Comparison of ENCODE assay signal across 12 mouse cellular contexts in genomic region chr11:29040817-29041216, GRCm38 (mm10).
DNase-seq lines count a peak whose midpoint lies in the region; TF ChIP-seq lines count a peak whose summit lies in the region.
"Had no signal": no experiment of that assay in that cellular context is flagged by ENCODE, and none has a peak within 500 bp of the region (broad histone marks: within the 10 kb centered on the region; RNA-seq: fewer than 3 reads in every experiment).

No protein-coding gene starts in this region.

- peak; percentile 62 for TF ChIP-seq CTCF in heart, adult 2 months (IDR thresholded peaks at IDR 0.05)
- peak; percentile 40; the same call in 1 of the 2 replicates for TF ChIP-seq CTCF in liver, adult 2 months (IDR thresholded peaks at IDR 0.05; ENCODE audit: low read depth, low read length)
- peak in 1 of 2 experiments; percentile 67; a peak in 3 of 4 replicates for TF ChIP-seq CTCF in CH12.LX (conservative IDR thresholded peaks at IDR 0.05 in 1 of 2, IDR thresholded peaks at IDR 0.05 in 1 of 2; ENCODE audit: low read depth in 2 of 2, low read length in 2 of 2)

- no peak for DNase-seq in heart, adult 2 months
- no peak for DNase-seq in heart, postnatal 14 days
- peak; percentile 11 for DNase-seq in liver, adult 2 months (ENCODE audit: extremely low read depth, low read depth, low spot score)
- DNase-seq in liver (no peak), CH12.LX (ENCODE audit: extremely low read depth) (no peak)
- DNase-seq in embryo, embryonic 11 days: peak; percentile 16
- DNase-seq in layer of hippocampus, adult 9-10 months (ENCODE audit: low spot score): no peak
- DNase-seq in gastrocnemius, postnatal 25 days: no peak
- DNase-seq: cerebellum, postnatal 36 days; gastrocnemius, postnatal 36 days; layer of hippocampus, adult 9-11 months; left cerebral cortex, postnatal 4 days had no signal

- H3K4me1 ChIP-seq in heart, adult 2 months (ENCODE audit: control insufficient read depth, insufficient read depth, low read length): no peaks in the 10 kb centered on the region
- no peaks in the 10 kb centered on the region for H3K4me1 ChIP-seq in liver, adult 2 months (ENCODE audit: control insufficient read depth, insufficient read depth, low read length)
- H3K4me1 ChIP-seq in CH12.LX (ENCODE audit: control insufficient read depth in 1 of 2, insufficient read depth in 2 of 2): no peaks in the 10 kb centered on the region

- no peak overlapping the region for H3K27ac ChIP-seq in heart, adult 2 months
- no peak overlapping the region for H3K27ac ChIP-seq in liver, adult 2 months (replicated peaks; ENCODE audit: insufficient read depth, low read depth, low read length)
- H3K27ac ChIP-seq in CH12.LX (ENCODE audit: insufficient read depth, low read depth): no peak overlapping the region

- no peak for TF ChIP-seq EP300 in heart, adult 2 months (IDR thresholded peaks at IDR 0.05; ENCODE audit: insufficient read depth, low read depth, low read length)
- no peak for TF ChIP-seq EP300 in CH12.LX (IDR thresholded peaks at IDR 0.05; ENCODE audit: low read length)

- H3K27me3 ChIP-seq in heart, adult 2 months (ENCODE audit: control insufficient read depth, insufficient read depth, low read length): no peaks in the 10 kb centered on the region
- no peaks in the 10 kb centered on the region for H3K27me3 ChIP-seq in liver, adult 2 months (ENCODE audit: control insufficient read depth, insufficient read depth, low read length)
- H3K27me3 ChIP-seq in CH12.LX (replicated peaks): no peaks in the 10 kb centered on the region

- TF ChIP-seq RAD21 in CH12.LX (IDR thresholded peaks at IDR 0.05; ENCODE audit: low read depth, low read length): peak; percentile 74

- no peak overlapping the region for H3K4me3 ChIP-seq in heart, adult 2 months
- H3K4me3 ChIP-seq in liver, adult 2 months (ENCODE audit: insufficient read depth, low read depth, low read length): no peak overlapping the region
- no peak overlapping the region for H3K4me3 ChIP-seq in CH12.LX (replicated peaks in 1 of 3; ENCODE audit: low read depth in 2 of 3, low read length in 2 of 3, poor library complexity in 1 of 3)

- H3K36me3 ChIP-seq in heart, adult 2 months (ENCODE audit: control insufficient read depth, insufficient read depth, low read length): no peaks in the 10 kb centered on the region
- H3K36me3 ChIP-seq in liver, adult 2 months (ENCODE audit: control insufficient read depth, insufficient read depth, low read length): no peaks in the 10 kb centered on the region
- no peaks in the 10 kb centered on the region for H3K36me3 ChIP-seq in CH12.LX (replicated peaks in 1 of 2; ENCODE audit: control insufficient read depth in 1 of 2, insufficient read depth in 1 of 2, low read length in 1 of 2)

- H3K9me3 ChIP-seq in CH12.LX (replicated peaks; ENCODE audit: low read length): no peaks in the 10 kb centered on the region

- no peak overlapping the region for H3K4me2 ChIP-seq in CH12.LX (ENCODE audit: insufficient read depth, low read depth, poor library complexity, severe bottlenecking)

- in situ Hi-C loops in CH12.LX (cut with MboI; ENCODE audit: low pct_ligation_motif_present, low pct_unique_long_range_greater_than_20kb, low sequenced_read_pairs): no loop called here

- TF ChIP-seq POLR2A in heart, adult 2 months (IDR thresholded peaks at IDR 0.05; ENCODE audit: insufficient read depth, low read depth, low read length): no peak
- TF ChIP-seq POLR2A in liver, adult 2 months (IDR thresholded peaks at IDR 0.05; ENCODE audit: extremely low read depth, insufficient read depth, low read length): no peak
- TF ChIP-seq POLR2A in CH12.LX (IDR thresholded peaks at IDR 0.05; ENCODE audit: low read depth, low read length): no peak

- dilution Hi-C loops in CH12.LX (cut with MboI; ENCODE audit: extremely low pct_ligation_motif_present, extremely low pct_unique_long_range_greater_than_20kb, low sequenced_read_pairs): no loop called here

- no peak overlapping the region for H3K9ac ChIP-seq in heart, adult 2 months (ENCODE audit: low read depth, low read length)
- no peak overlapping the region for H3K9ac ChIP-seq in liver, adult 2 months (ENCODE audit: low read depth, low read length)
- H3K9ac ChIP-seq in CH12.LX (ENCODE audit: insufficient read depth, low read depth): no peak overlapping the region

- no peaks in the 10 kb centered on the region for H3K79me2 ChIP-seq in heart, adult 2 months (replicated peaks; ENCODE audit: control insufficient read depth, insufficient read depth, low read length)
- no peaks in the 10 kb centered on the region for H3K79me2 ChIP-seq in liver, adult 2 months (ENCODE audit: control insufficient read depth, insufficient read depth, low read length)
- H3K79me2 ChIP-seq in CH12.LX (replicated peaks; ENCODE audit: control insufficient read depth, extremely low read depth, insufficient read depth, poor library complexity, severe bottlenecking): no peaks in the 10 kb centered on the region

- intact Hi-C loops in heart, adult 2 months (cut with DNase I): loop anchor here (2.0 to 5.0 kb wide), 2 partner anchors 232 to 429 kb away; no protein-coding TSS in a partner anchor
- intact Hi-C loops in heart, postnatal 14 days (cut with DNase I): loop anchor here (2.0 kb wide), 2 partner anchors 232 to 430 kb away; no protein-coding TSS in a partner anchor

TF ChIP-seq in CH12.LX, 34 proteins besides CTCF, POLR2A, EP300 and RAD21:
- TF ChIP-seq JUND (conservative IDR thresholded peaks at IDR 0.05; ENCODE audit: low read depth, low read length) (no peak), SIN3A (IDR thresholded peaks at IDR 0.05; ENCODE audit: low read length) (no peak), POLR2AphosphoS2 (IDR thresholded peaks at IDR 0.05; ENCODE audit: low read depth, low read length) (no peak), SMC3 (IDR thresholded peaks at IDR 0.05; ENCODE audit: low read depth, low read length) (peak; percentile 30), RCOR1 (conservative IDR thresholded peaks at IDR 0.05; ENCODE audit: low read depth, low read length) (no peak), HCFC1 (IDR thresholded peaks at IDR 0.05; ENCODE audit: low read depth, low read length) (no peak), MEF2A (IDR thresholded peaks at IDR 0.05; ENCODE audit: borderline replicate concordance, low read depth, low read length) (no peak), MAFK (IDR thresholded peaks at IDR 0.05; ENCODE audit: insufficient replicate concordance, low read length) (no peak)
TF ChIP-seq in CH12.LX: peak in this region for 1.

Comparison
In these comparisons a context has a peak if more than half of its experiments do, and no peak if none do; other contexts are left out.
1. DNase-seq: peak in liver, adult 2 months (single experiment) and embryo, embryonic 11 days (single experiment); none in heart, adult 2 months (0 of 2), heart, postnatal 14 days (0 of 2), liver (single experiment), CH12.LX (single experiment), layer of hippocampus, adult 9-10 months (single experiment) and gastrocnemius, postnatal 25 days (single experiment).